Mouse (Mus musculus): ENCODE measurements at regions not wholly inside any gene's neighbourhood (a gene's known extent, or its start where the extent isn't known, plus 50 kb on each side); places are given as distances from the start of the nearest gene placed in this dataset.

GRCm38 (mm10) chr3:143447005-143447709 is 565.4 kb upstream of the Pkn2 start:
- DNase-seq (ENCODE audit: low spot score in 2 of 2): no peak

GRCm38 (mm10) chr3:143417401-143417800 is 535.6 kb upstream of the Pkn2 start:
- no peak for DNase-seq (ENCODE audit: low spot score in 2 of 2)

- no peak for DNase-seq (ENCODE audit: low spot score in 2 of 2)
Observed at GRCm38 (mm10) chr3:143411655-143412054, 529.9 kb upstream of the Pkn2 start.

GRCm38 (mm10) chr3:143398966-143399365 is 517.2 kb upstream of the Pkn2 start:
- no peak for DNase-seq (ENCODE audit: low spot score in 2 of 2)

GRCm38 (mm10) chr3:143384357-143384756 is 502.6 kb upstream of the Pkn2 start:
- peak; percentile 75 to 79 for DNase-seq (ENCODE audit: low spot score in 2 of 2)

GRCm38 (mm10) chr3:143379193-143379592 is 497.4 kb upstream of the Pkn2 start:
- peak; percentile 71 to 75 for DNase-seq (ENCODE audit: low spot score in 2 of 2)

- no peak for DNase-seq (ENCODE audit: low spot score in 2 of 2)
Observed at GRCm38 (mm10) chr3:143377446-143377845, 495.6 kb upstream of the Pkn2 start.

GRCm38 (mm10) chr3:143375527-143376061 is 493.8 kb upstream of the Pkn2 start:
- no peak for DNase-seq (ENCODE audit: low spot score in 2 of 2)

- DNase-seq (ENCODE audit: low spot score in 2 of 2): no peak
Observed at GRCm38 (mm10) chr3:143373501-143373900, 491.7 kb upstream of the Pkn2 start.

GRCm38 (mm10) chr3:143369002-143369401 is 487.2 kb upstream of the Pkn2 start:
- no peak for DNase-seq (ENCODE audit: low spot score in 2 of 2)

GRCm38 (mm10) chr3:143340032-143340431 is 458.2 kb upstream of the Pkn2 start:
- no peak for DNase-seq (ENCODE audit: low spot score in 2 of 2)

- no peak for DNase-seq (ENCODE audit: low spot score in 2 of 2)
Observed at GRCm38 (mm10) chr3:143333339-143333738, 451.5 kb upstream of the Pkn2 start.

GRCm38 (mm10) chr3:143328521-143328920 is 446.7 kb upstream of the Pkn2 start:
- no peak for DNase-seq (ENCODE audit: low spot score in 2 of 2)

GRCm38 (mm10) chr3:143327652-143328051 is 445.8 kb upstream of the Pkn2 start:
- no peak for DNase-seq (ENCODE audit: low spot score in 2 of 2)

- DNase-seq (ENCODE audit: low spot score in 2 of 2): peak; percentile 91 to 93
Observed at GRCm38 (mm10) chr3:143316457-143316856, 434.7 kb upstream of the Pkn2 start.

GRCm38 (mm10) chr3:143291793-143292192 is 410.0 kb upstream of the Pkn2 start:
- DNase-seq (ENCODE audit: low spot score in 2 of 2): peak; percentile 39 to 47

- DNase-seq (ENCODE audit: low spot score in 2 of 2): peak; percentile 39 to 50
Observed at GRCm38 (mm10) chr3:143264132-143264531, 382.3 kb upstream of the Pkn2 start.

- DNase-seq (ENCODE audit: low spot score in 2 of 2): no peak
Observed at GRCm38 (mm10) chr3:143252643-143253042, 370.8 kb upstream of the Pkn2 start.

- DNase-seq (ENCODE audit: low spot score in 2 of 2): no peak
Observed at GRCm38 (mm10) chr3:143252008-143252407, 370.2 kb upstream of the Pkn2 start.

- DNase-seq (ENCODE audit: low spot score in 2 of 2): peak; percentile 22 to 50
Observed at GRCm38 (mm10) chr3:143242691-143243090, 360.9 kb upstream of the Pkn2 start.

GRCm38 (mm10) chr3:143240545-143241383 is 359.0 kb upstream of the Pkn2 start:
- peak; percentile 45 to 50 for DNase-seq (ENCODE audit: low spot score in 2 of 2)

- peak; percentile 21 for DNase-seq (ENCODE audit: low spot score in 2 of 2)
Observed at GRCm38 (mm10) chr3:143238546-143238945, 356.7 kb upstream of the Pkn2 start.

All from right cerebral cortex, adult 2 months (tissue).